Mouse (Mus musculus) CH12.LX (cell line): ENCODE measurements around the gene P2rx2. TPM values are rescaled to one million over a fixed set of nuclear protein-coding genes. Genes with fewer than 3 reads are reported as not detected.
A peak's percentile ranks its signal among the peaks of the same experiment; 100 is the strongest.

Source experiments
- DNase-seq: peaks from one replicate; pipeline ENCODE4 v3.0.0-alpha.2; 2013; ENCODE audit errors: extremely low read depth
- H3K27ac ChIP-seq: 2 replicates; pipeline ENCODE4 v1.5.1; 2012; ENCODE audit warnings: low read depth, mild to moderate bottlenecking, control low read depth, moderate library complexity; ENCODE audit not compliant: insufficient read depth
- H3K27me3 ChIP-seq: replicated peaks from 2 replicates; pipeline ENCODE3; 2012; ENCODE audit warnings: inconsistent platforms
- H3K36me3 ChIP-seq, 2 experiments: replicated peaks in 1 of 2; 2 replicates each; pipeline versions ENCODE3 to v1.6.1; 2012; ENCODE audit warnings: inconsistent platforms in 1 of 2, low read length in 1 of 2, mild to moderate bottlenecking in 1 of 2, mixed read lengths in 1 of 2, moderate library complexity in 1 of 2; ENCODE audit not compliant: control insufficient read depth in 1 of 2, insufficient read depth in 1 of 2
- H3K4me1 ChIP-seq, 2 experiments: 2 replicates each; pipeline ENCODE4 v1.6.1; 2012; ENCODE audit warnings: inconsistent platforms in 1 of 2, moderate library complexity in 1 of 2; ENCODE audit not compliant: insufficient read depth in 2 of 2, control insufficient read depth in 1 of 2
- H3K4me2 ChIP-seq: 2 replicates; pipeline ENCODE4 v1.6.1; 2012; ENCODE audit warnings: low read depth, mild to moderate bottlenecking, control low read depth; ENCODE audit not compliant: poor library complexity, insufficient read depth, severe bottlenecking
- H3K4me3 ChIP-seq, 3 experiments: fragments of 150-350 bp in 1 of 3; sonication (generic) in 1 of 3; replicated peaks in 1 of 3; 2 replicates each; pipeline versions ENCODE3 to v1.5.1; 2011 to 2012; ENCODE audit warnings: low read depth in 2 of 3, low read length in 2 of 3, mild to moderate bottlenecking in 2 of 3, moderate library complexity in 2 of 3, control low read depth in 1 of 3, improper control_type of control experiment in 1 of 3, inconsistent platforms in 1 of 3, mixed read lengths in 1 of 3; ENCODE audit not compliant: poor library complexity in 1 of 3
- H3K79me2 ChIP-seq: replicated peaks from 2 replicates; pipeline ENCODE4 v1.6.1; 2012; ENCODE audit warnings: mild to moderate bottlenecking, moderate library complexity; ENCODE audit not compliant: control insufficient read depth, poor library complexity, insufficient read depth, severe bottlenecking; ENCODE audit errors: extremely low read depth
- H3K9ac ChIP-seq: 2 replicates; pipeline ENCODE4 v1.6.1; 2012; ENCODE audit warnings: low read depth, mild to moderate bottlenecking, control low read depth, moderate library complexity; ENCODE audit not compliant: insufficient read depth
- H3K9me3 ChIP-seq: replicated peaks from 2 replicates; pipeline ENCODE3; 2012; ENCODE audit warnings: low read length, inconsistent platforms, mixed read lengths
- CHD1 ChIP-seq: IDR thresholded peaks from 2 replicates; pipeline ENCODE4 v1.6.1; 2012; ENCODE audit warnings: low read depth, low read length, improper control_type of control experiment, inconsistent platforms
- CTCF ChIP-seq, 2 experiments: IDR thresholded peaks in 1 of 2; conservative IDR thresholded peaks in 1 of 2; 2 replicates each; pipeline ENCODE4 v1.5.1; 2011 to 2012; ENCODE audit warnings: low read depth in 2 of 2, low read length in 2 of 2, improper control_type of control experiment in 1 of 2, inconsistent platforms in 1 of 2, mild to moderate bottlenecking in 1 of 2, moderate library complexity in 1 of 2
- E2F4 ChIP-seq: IDR thresholded peaks from 2 replicates; pipeline ENCODE4 v1.6.1; 2011; ENCODE audit warnings: low read depth, low read length, improper control_type of control experiment; ENCODE audit not compliant: insufficient replicate concordance
- ELF1 ChIP-seq: IDR thresholded peaks from 2 replicates; pipeline ENCODE4 v1.6.1; 2014; ENCODE audit warnings: low read depth, mild to moderate bottlenecking, inconsistent platforms, low read length, improper control_type of control experiment
- EP300 ChIP-seq: IDR thresholded peaks from 2 replicates; pipeline ENCODE4 v1.6.1; 2011; ENCODE audit warnings: low read length, improper control_type of control experiment
- IRF4 ChIP-seq: IDR thresholded peaks from 2 replicates; pipeline ENCODE4 v1.6.1; 2014; ENCODE audit warnings: low read depth, mild to moderate bottlenecking, inconsistent platforms, low read length, improper control_type of control experiment
- KAT2A ChIP-seq: IDR thresholded peaks from 2 replicates; pipeline ENCODE4 v1.6.1; 2012; ENCODE audit warnings: low read length, improper control_type of control experiment, inconsistent platforms; ENCODE audit not compliant: insufficient replicate concordance
- MEF2A ChIP-seq: IDR thresholded peaks from 2 replicates; pipeline ENCODE4 v1.6.1; 2014; ENCODE audit warnings: low read depth, mild to moderate bottlenecking, inconsistent platforms, low read length, improper control_type of control experiment, borderline replicate concordance
- POLR2A ChIP-seq: IDR thresholded peaks from 2 replicates; pipeline ENCODE4 v1.6.1; 2011; ENCODE audit warnings: low read depth, mild to moderate bottlenecking, improper control_type of control experiment, low read length
- POLR2AphosphoS2 ChIP-seq: IDR thresholded peaks from 2 replicates; pipeline ENCODE4 v1.6.1; 2011; ENCODE audit warnings: low read depth, low read length, improper control_type of control experiment
- RAD21 ChIP-seq: IDR thresholded peaks from 2 replicates; pipeline ENCODE4 v1.6.1; 2011; ENCODE audit warnings: low read depth, mild to moderate bottlenecking, low read length, improper control_type of control experiment, moderate library complexity
- RCOR1 ChIP-seq: conservative IDR thresholded peaks from 2 replicates; pipeline ENCODE4 v1.6.1; 2012; ENCODE audit warnings: low read depth, mild to moderate bottlenecking, inconsistent platforms, low read length, improper control_type of control experiment
- TCF12 ChIP-seq: IDR thresholded peaks from 2 replicates; pipeline ENCODE4 v1.6.1; 2014; ENCODE audit warnings: low read depth, mild to moderate bottlenecking, inconsistent platforms, low read length, improper control_type of control experiment
- USF1 ChIP-seq: IDR thresholded peaks from 2 replicates; pipeline ENCODE4 v1.6.1; 2014; ENCODE audit warnings: low read depth, mild to moderate bottlenecking, inconsistent platforms, low read length, improper control_type of control experiment
- USF2 ChIP-seq: conservative IDR thresholded peaks from 2 replicates; pipeline ENCODE4 v1.6.1; 2011; ENCODE audit warnings: low read depth, low read length, improper control_type of control experiment
- dilution Hi-C: fragments of 300-500 bp; cut with MboI; formaldehyde crosslinking; loops from 2 replicates; pipeline ENCODE4 v1.14.3; 2020; ENCODE audit warnings: low sequenced_read_pairs; ENCODE audit not compliant: extremely low pct_unique_long_range_greater_than_20kb, extremely low pct_ligation_motif_present
- in situ Hi-C: fragments of 300-500 bp; cut with MboI; formaldehyde crosslinking; loops from 3 replicates; pipeline ENCODE4 v1.14.3; 2019; ENCODE audit warnings: low sequenced_read_pairs, low pct_ligation_motif_present, low pct_unique_long_range_greater_than_20kb, mixed read lengths
- polyA plus RNA-seq: library from polyadenylated mRNA; unstranded; fragments of >175 nt; gene quantifications from 2 replicates; pipeline ENCODE4 v1.2.1, GENCODE M21; 2012; ENCODE audit warnings: low read depth; ENCODE audit not compliant: insufficient read length
- total RNA-seq, 2 experiments: library from RNA; depleted of rRNA; stranded (reverse); fragments of 300-350 nt in 1 of 2; fragments of >200 nt in 1 of 2; gene quantifications; 2 replicates each; pipeline ENCODE4 v1.2.3; 2012 to 2014

Gene P2rx2
- total and polyA plus RNA-seq, 3 experiments, result 0.76 TPM; not detected in 2

- H3K27me3 ChIP-seq, result no peaks in the 10 kb centered on the region
- H3K4me1 ChIP-seq, result peaks cover 0 to 9% of the 10 kb centered on the region in 2 experiments; a peak in 2 of 4 replicates
- H3K9ac ChIP-seq, result no peak overlapping the region
- dilution Hi-C loops (no loop called here), in situ Hi-C loops (loop anchor here (5.0 kb wide), 1 partner anchor 47 kb away; no protein-coding TSS in a partner anchor)
- no peak for DNase-seq
- no peak overlapping the region for H3K4me2 ChIP-seq
- H3K4me3 ChIP-seq, result no peak overlapping the region
- no peaks in the 10 kb centered on the region for H3K79me2 ChIP-seq
- H3K9me3 ChIP-seq, result no peaks in the 10 kb centered on the region
- TF ChIP-seq MEF2A, result no peak
- TF ChIP-seq RCOR1, result no peak
- TF ChIP-seq RAD21, result peak; percentile 16
- TF ChIP-seq CHD1, result no peak
- TF ChIP-seq E2F4, result no peak
- TF ChIP-seq POLR2AphosphoS2, result no peak
- no peak for TF ChIP-seq POLR2A
- TF ChIP-seq TCF12, result no peak
- no peak for TF ChIP-seq EP300
- no peak for TF ChIP-seq USF1
- no peak for TF ChIP-seq IRF4
- no peak for TF ChIP-seq USF2
- TF ChIP-seq CTCF (conservative IDR thresholded peaks at IDR 0.05 in 1 of 2, IDR thresholded peaks at IDR 0.05 in 1 of 2; ENCODE audit: low read depth in 2 of 2, low read length in 2 of 2), result peak in 1 of 2 experiments; percentile 26; a peak in 1 of 4 replicates
- no peak for TF ChIP-seq KAT2A
- H3K36me3 ChIP-seq, result peaks cover 15 to 52% of the 10 kb centered on the region in 2 experiments
- no peak overlapping the region for H3K27ac ChIP-seq
Observed at GRCm38 (mm10) chr5:110379823-110380222, 36.8 kb upstream of the P2rx2 start.

- peaks cover 15 to 57% of the 10 kb centered on the region in 2 experiments for H3K36me3 ChIP-seq
- no peaks in the 10 kb centered on the region for H3K79me2 ChIP-seq
- no peaks in the 10 kb centered on the region for H3K9me3 ChIP-seq
- in situ Hi-C loops, result no loop called here
- no peak for DNase-seq
- no peak overlapping the region for H3K4me2 ChIP-seq
- no peak for TF ChIP-seq KAT2A
- no peak for TF ChIP-seq ELF1
- TF ChIP-seq RCOR1, result no peak
- no peak overlapping the region for H3K9ac ChIP-seq
- H3K4me3 ChIP-seq, result no peak overlapping the region
- H3K27me3 ChIP-seq, result no peaks in the 10 kb centered on the region
- dilution Hi-C loops, result no loop called here
- no peak overlapping the region for H3K27ac ChIP-seq
- H3K4me1 ChIP-seq, result peaks cover 0 to 7% of the 10 kb centered on the region in 2 experiments; a peak in 2 of 4 replicates
Observed at GRCm38 (mm10) chr5:110379086-110379485, 36.1 kb upstream of the P2rx2 start.
